Mouse (Mus musculus): ENCODE measurements around the gene Dnaja2.

Dnaja2 gene

DNA sequence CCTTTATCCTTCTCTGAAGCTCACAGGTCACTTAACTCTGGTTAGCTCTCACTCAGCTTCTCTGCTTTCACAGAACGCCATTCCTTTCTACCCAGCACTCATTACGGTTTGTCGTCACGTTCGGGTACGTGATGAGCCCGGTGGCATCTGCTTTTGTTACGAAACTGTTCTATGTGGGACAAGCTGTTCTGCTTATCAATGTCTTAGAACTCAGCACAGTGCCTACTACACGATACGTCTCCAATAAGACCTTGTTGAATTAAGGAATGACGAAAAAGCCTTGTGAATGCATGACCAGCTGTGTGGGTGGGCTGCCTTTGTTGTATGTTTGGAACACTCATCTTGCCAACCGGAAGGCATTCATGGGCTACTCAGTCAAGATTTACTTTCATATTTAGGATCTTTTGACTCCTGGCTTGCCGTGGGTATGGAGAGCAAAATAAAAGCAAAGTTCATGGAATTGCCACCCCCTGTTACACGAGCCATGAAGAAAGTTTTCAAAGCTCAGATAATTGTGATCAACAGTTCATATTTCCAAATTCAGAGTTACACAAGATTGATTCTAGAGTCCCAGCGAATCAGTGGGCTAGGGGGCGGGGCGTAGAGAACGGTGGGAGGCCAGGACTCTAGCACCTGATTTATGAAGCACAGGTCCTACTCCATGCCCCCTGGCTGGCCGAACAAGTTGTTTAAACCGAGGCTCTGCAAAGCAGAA, 67.1 kb downstream of the Dnaja2 start:
- in situ Hi-C loops (cut with MboI; ENCODE audit: low pct_unique_long_range_greater_than_20kb in 1 of 2, low sequenced_read_pairs in 2 of 2, unreplicated experiment in 1 of 2), result loop anchor here in 1 of 2 experiments (25.0 kb wide), 1 partner anchor 1399 kb away; the partner anchor contains the start of gene N4bp1
